Mouse (Mus musculus): Measurements from ENCODE around the gene Morc2b. TPM values are rescaled to one million over a fixed set of nuclear protein-coding genes. Genes with fewer than 3 reads are reported as not detected.
"Not testable (repeated sequence)": the region's sequence is repeated elsewhere in the genome, so short reads cannot be mapped to it uniquely, and the experiment has no call there.

Gene Morc2b
- 0.11 TPM for polyA plus RNA-seq (2012; fragmentation: generic; extraction: Trizol)

- Histone ChIP-seq H3K36me3 (ENCODE audit: control insufficient read depth, insufficient read depth) (no peaks in the 10 kb centered on the region), H3K4me3 (no peak within 1 kb of the TSS), H3K27me3 (ENCODE audit: control insufficient read depth, insufficient read depth, insufficient read length) (peaks cover 8% of the 10 kb centered on the region), H3ac (ENCODE audit: control insufficient read depth, insufficient read length) (no peak within 1 kb of the TSS), H3K79me2 (ENCODE audit: control insufficient read depth, insufficient read depth) (no peaks in the 10 kb centered on the region), H3K4me2 (ENCODE audit: low read depth) (no peak within 1 kb of the TSS)
- TF ChIP-seq POLR2A (IDR thresholded peaks at IDR 0.05; ENCODE audit: insufficient read length, low read depth) (no peak), CEBPB (IDR thresholded peaks at IDR 0.05; ENCODE audit: insufficient read depth, poor library complexity, severe bottlenecking) (no peak), SRF (IDR thresholded peaks at IDR 0.05; ENCODE audit: control insufficient read depth, insufficient read length, low read depth) (no peak), MYOG (IDR thresholded peaks at IDR 0.05; ENCODE audit: control insufficient read depth in 1 of 3, insufficient read depth in 1 of 3, insufficient read length in 2 of 3, low read depth in 2 of 3) (no peak), E2F4 (IDR thresholded peaks at IDR 0.05; ENCODE audit: insufficient read depth) (no peak), USF1 (IDR thresholded peaks at IDR 0.05; ENCODE audit: low read depth) (no peak), MYOD1 (IDR thresholded peaks at IDR 0.05; ENCODE audit: control insufficient read depth in 1 of 3, insufficient read length in 2 of 3, low read depth in 2 of 3) (no peak), TCF12 (IDR thresholded peaks at IDR 0.05; ENCODE audit: insufficient read depth, poor library complexity, severe bottlenecking) (no peak), POLR2AphosphoS2 (IDR thresholded peaks at IDR 0.05; ENCODE audit: insufficient read length, low read depth) (no peak)
Measured at GRCm38 (mm10) chr17:33139261-33139820, at the start of gene Morc2b. TSS of gene Morc2b (minus strand) at chr17:33139683.

DNA sequence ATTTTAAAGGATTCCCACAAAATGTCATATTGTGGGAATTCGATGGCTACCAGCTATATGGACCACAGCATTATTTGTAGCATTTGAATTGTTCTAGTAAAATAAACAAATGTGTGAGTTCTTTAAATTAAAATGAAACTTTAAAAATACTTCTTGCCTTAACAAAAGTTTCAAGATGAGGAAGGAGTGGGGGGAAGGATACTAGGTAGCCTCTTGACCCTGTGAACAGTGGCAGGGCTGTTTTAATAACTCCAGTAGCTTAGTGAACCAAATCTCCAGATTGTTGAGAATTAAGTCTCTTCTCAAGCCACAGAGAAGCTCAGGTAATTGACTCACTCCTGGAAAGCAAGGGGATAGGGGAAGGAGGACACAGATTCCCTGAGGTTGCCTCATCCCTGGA is 28.7 kb upstream of the Morc2b start, which contains the start of gene Olfr55:
Gene Olfr55 (plus strand): TSS at position 301 of the 400 bp plus-strand sequence.
- not testable (repeated sequence) for H3K27me3 ChIP-seq (ENCODE audit: control insufficient read depth, insufficient read depth, insufficient read length); H3K36me3 ChIP-seq (ENCODE audit: control insufficient read depth, insufficient read depth); H3K4me2 ChIP-seq (ENCODE audit: low read depth); H3K4me3 ChIP-seq; H3ac ChIP-seq (ENCODE audit: control insufficient read depth, insufficient read length); H3K79me2 ChIP-seq (ENCODE audit: control insufficient read depth, insufficient read depth)

DNA sequence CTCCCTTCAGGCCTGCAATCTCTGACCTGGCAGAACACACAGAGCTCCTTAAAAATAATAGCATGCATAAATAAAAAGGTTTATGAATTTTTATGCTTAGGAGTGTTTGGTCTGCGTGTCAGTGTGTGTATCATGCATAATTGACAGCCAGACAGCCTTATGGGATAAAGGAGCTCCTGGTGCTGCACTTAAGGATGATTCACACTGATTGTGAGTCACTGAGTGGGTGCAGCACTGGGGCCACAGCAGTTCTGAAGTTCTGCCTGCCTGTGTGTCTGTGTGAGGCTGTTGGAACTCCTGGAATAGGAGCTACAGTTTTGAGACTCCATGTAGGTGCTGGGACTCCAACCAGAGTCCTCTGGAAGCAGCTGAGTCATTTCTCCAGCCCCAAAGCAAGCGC is 13.2 kb downstream of the Morc2b start:
- Histone ChIP-seq H3K4me3 (no peak overlapping the region), H3ac (ENCODE audit: control insufficient read depth, insufficient read length) (no peak overlapping the region), H3K79me2 (ENCODE audit: control insufficient read depth, insufficient read depth) (no peaks in the 10 kb centered on the region), H3K27me3 (ENCODE audit: control insufficient read depth, insufficient read depth, insufficient read length) (no peaks in the 10 kb centered on the region), H3K36me3 (ENCODE audit: control insufficient read depth, insufficient read depth) (no peaks in the 10 kb centered on the region), H3K4me2 (ENCODE audit: low read depth) (no peak overlapping the region)
- no peak for TF ChIP-seq POLR2A (IDR thresholded peaks at IDR 0.05; ENCODE audit: insufficient read length, low read depth)
- no peak for TF ChIP-seq USF1 (IDR thresholded peaks at IDR 0.05; ENCODE audit: low read depth)
- no peak for TF ChIP-seq E2F4 (IDR thresholded peaks at IDR 0.05; ENCODE audit: insufficient read depth)
- TF ChIP-seq REST (IDR thresholded peaks at IDR 0.05; ENCODE audit: insufficient read depth, insufficient read length) = no peak
- no peak for TF ChIP-seq TCF12 (IDR thresholded peaks at IDR 0.05; ENCODE audit: insufficient read depth, poor library complexity, severe bottlenecking)
- TF ChIP-seq MYOD1 (IDR thresholded peaks at IDR 0.05; ENCODE audit: control insufficient read depth in 1 of 3, insufficient read length in 2 of 3, low read depth in 2 of 3) = no peak
- no peak for TF ChIP-seq CEBPB (IDR thresholded peaks at IDR 0.05; ENCODE audit: insufficient read depth, poor library complexity, severe bottlenecking)

GRCm38 (mm10) chr17:33124546-33124945 is 14.9 kb downstream of the Morc2b start:
- H3K4me3 ChIP-seq = no peak overlapping the region
- no peak overlapping the region for H3ac ChIP-seq (ENCODE audit: control insufficient read depth, insufficient read length)
- H3K4me2 ChIP-seq (ENCODE audit: low read depth) = no peak overlapping the region
- H3K27me3 ChIP-seq (ENCODE audit: control insufficient read depth, insufficient read depth, insufficient read length) = no peaks in the 10 kb centered on the region
- TF ChIP-seq SRF (IDR thresholded peaks at IDR 0.05; ENCODE audit: control insufficient read depth, insufficient read length, low read depth) (no peak), TCF3 (IDR thresholded peaks at IDR 0.05; ENCODE audit: insufficient read length, low read depth) (no peak), E2F4 (IDR thresholded peaks at IDR 0.05; ENCODE audit: insufficient read depth) (no peak), MYOD1 (IDR thresholded peaks at IDR 0.05; ENCODE audit: control insufficient read depth in 1 of 3, insufficient read length in 2 of 3, low read depth in 2 of 3) (no peak), TCF12 (IDR thresholded peaks at IDR 0.05; ENCODE audit: insufficient read depth, poor library complexity, severe bottlenecking) (no peak), USF1 (IDR thresholded peaks at IDR 0.05; ENCODE audit: low read depth) (no peak), POLR2AphosphoS2 (IDR thresholded peaks at IDR 0.05; ENCODE audit: insufficient read length, low read depth) (no peak), POLR2A (IDR thresholded peaks at IDR 0.05; ENCODE audit: insufficient read length, low read depth) (no peak), CEBPB (IDR thresholded peaks at IDR 0.05; ENCODE audit: insufficient read depth, poor library complexity, severe bottlenecking) (no peak), MAX (IDR thresholded peaks at IDR 0.05; ENCODE audit: low read depth) (no peak), REST (IDR thresholded peaks at IDR 0.05; ENCODE audit: insufficient read depth, insufficient read length) (no peak), MYOG (IDR thresholded peaks at IDR 0.05; ENCODE audit: control insufficient read depth in 1 of 3, insufficient read depth in 1 of 3, insufficient read length in 2 of 3, low read depth in 2 of 3) (no peak)
- H3K36me3 ChIP-seq (ENCODE audit: control insufficient read depth, insufficient read depth) = no peaks in the 10 kb centered on the region
- no peaks in the 10 kb centered on the region for H3K79me2 ChIP-seq (ENCODE audit: control insufficient read depth, insufficient read depth)

- no peak for TF ChIP-seq MYOG (IDR thresholded peaks at IDR 0.05; ENCODE audit: control insufficient read depth in 1 of 3, insufficient read depth in 1 of 3, insufficient read length in 2 of 3, low read depth in 2 of 3)
- TF ChIP-seq USF1 (IDR thresholded peaks at IDR 0.05; ENCODE audit: low read depth) = no peak
- no peak for TF ChIP-seq TCF3 (IDR thresholded peaks at IDR 0.05; ENCODE audit: insufficient read length, low read depth)
- no peak for TF ChIP-seq REST (IDR thresholded peaks at IDR 0.05; ENCODE audit: insufficient read depth, insufficient read length)
- TF ChIP-seq MYOD1 (IDR thresholded peaks at IDR 0.05; ENCODE audit: control insufficient read depth in 1 of 3, insufficient read length in 2 of 3, low read depth in 2 of 3) = no peak
- no peak for TF ChIP-seq TCF12 (IDR thresholded peaks at IDR 0.05; ENCODE audit: insufficient read depth, poor library complexity, severe bottlenecking)
Measured at GRCm38 (mm10) chr17:33097396-33097795, 42.1 kb downstream of the Morc2b start.

More at GRCm38 (mm10) chr17:33097396-33097795, 42.1 kb downstream of the Morc2b start:
- Histone ChIP-seq H3K27me3 (ENCODE audit: control insufficient read depth, insufficient read depth, insufficient read length) (no peaks in the 10 kb centered on the region), H3K79me2 (ENCODE audit: control insufficient read depth, insufficient read depth) (peaks cover 38% of the 10 kb centered on the region), H3K4me2 (ENCODE audit: low read depth) (no peak overlapping the region), H3K36me3 (ENCODE audit: control insufficient read depth, insufficient read depth) (no peaks in the 10 kb centered on the region), H3K4me3 (no peak overlapping the region), H3ac (ENCODE audit: control insufficient read depth, insufficient read length) (no peak overlapping the region)

All from myocyte (in vitro differentiated cells).